Mouse (Mus musculus) lung, embryonic 14.5 days (tissue): Measurements from ENCODE around the gene Hmg20a. TPM values are rescaled to one million over a fixed set of nuclear protein-coding genes. Genes with fewer than 3 reads are reported as not detected.
"Not testable (repeated sequence)": the region's sequence is repeated elsewhere in the genome, so short reads cannot be mapped to it uniquely, and the experiment has no call there.

ENCODE experiments used
- ATAC-seq: fragments of 200-750 bp; cut with Nextera tagmentation; 2 replicates; pipeline ENCODE4 v1.8.0; 2017; ENCODE audit warnings: mild to moderate bottlenecking, moderate TSS enrichment, moderate library complexity; ENCODE audit not compliant: insufficient read depth
- DNase-seq: peaks from one replicate; pipeline ENCODE4 v3.0.0-alpha.2; 2015
- H3K27ac ChIP-seq: fragments of 300-500 bp; sonication (generic); 2 replicates; pipeline ENCODE4 v1.5.1; 2014; ENCODE audit warnings: low read depth, mild to moderate bottlenecking, moderate library complexity
- H3K27me3 ChIP-seq: fragments of 300-500 bp; sonication (generic); 2 replicates; pipeline ENCODE4 v1.6.1; 2014; ENCODE audit warnings: low read length, control low read depth; ENCODE audit not compliant: insufficient read depth
- H3K36me3 ChIP-seq: fragments of 300-500 bp; sonication (generic); 2 replicates; pipeline ENCODE4 v1.6.1; 2014; ENCODE audit warnings: control low read depth; ENCODE audit not compliant: insufficient read depth
- H3K4me1 ChIP-seq: fragments of 300-500 bp; sonication (generic); 2 replicates; pipeline ENCODE4 v1.6.1; 2014; ENCODE audit warnings: antibody characterized with exemption, control low read depth; ENCODE audit not compliant: insufficient read depth
- H3K4me2 ChIP-seq: fragments of 300-500 bp; sonication (generic); 2 replicates; pipeline ENCODE4 v1.6.1; 2014; ENCODE audit warnings: mild to moderate bottlenecking
- H3K4me3 ChIP-seq: fragments of 300-500 bp; sonication (generic); 2 replicates; pipeline ENCODE4 v1.5.1; 2014; ENCODE audit warnings: low read depth, low read length
- H3K9ac ChIP-seq: fragments of 300-500 bp; sonication (generic); 2 replicates; pipeline ENCODE4 v1.6.1; 2014
- H3K9me3 ChIP-seq: fragments of 300-500 bp; sonication (generic); 2 replicates; pipeline ENCODE4 v1.6.1; 2016; ENCODE audit warnings: low read depth, low read length, control low read depth
- CTCF ChIP-seq: IDR thresholded peaks from 2 replicates; pipeline ENCODE4 v1.5.1; 2016; ENCODE audit warnings: antibody characterized with exemption, low read depth
- WGBS: fragments of 180-500 bp; shearing (Covaris S2); extraction: QIAGEN DNeasy Blood & Tissue Kit; methylation state at CpG from one replicate; pipeline ENCODE4 v1.1.7; 2014; 5-methylcytosine and 5-hydroxymethylcytosine counted together
- polyA plus RNA-seq: library from polyadenylated mRNA; unstranded; fragments of >200 nt; fragmentation: Nextera tagmentation; extraction: Ambion mirVana; gene quantifications from 2 replicates; pipeline ENCODE4 v1.2.1, GENCODE M21; 2014

Hmg20a gene
- polyA plus RNA-seq, 1 experiment from 2014 or later = 60.0 TPM

DNA sequence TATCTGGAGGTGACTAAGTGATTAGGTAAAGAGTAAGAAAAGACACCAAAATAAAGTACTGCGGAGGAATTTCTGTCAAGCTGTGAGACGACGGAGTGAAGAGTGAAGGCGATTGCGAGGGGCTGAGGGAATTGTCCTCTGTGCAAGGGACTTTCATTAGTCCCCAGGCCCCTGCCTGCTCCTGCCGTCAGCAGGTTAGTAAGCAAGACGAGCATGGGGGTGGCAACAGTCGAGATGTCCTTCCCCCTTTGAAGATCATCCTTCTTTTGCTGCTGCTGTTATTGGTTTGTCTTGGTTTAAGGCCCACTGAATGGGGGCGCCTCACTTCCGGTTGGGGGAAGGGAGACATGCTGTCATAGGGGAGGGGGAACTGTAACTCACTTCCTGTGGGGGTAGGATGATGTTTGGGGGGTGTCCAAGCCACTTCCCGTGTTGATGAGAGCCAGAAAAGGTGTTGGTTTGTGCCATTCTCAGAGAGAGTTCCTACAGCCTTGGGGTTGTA lies 380 bp downstream of the Hmg20a start:
- DNase-seq (peak; percentile 88), ATAC-seq (peak; percentile 36; the same call in 1 of the 2 replicates)
- Histone ChIP-seq H3K4me2 (peak overlapping the region; percentile 84), H3K27me3 (no peaks in the 10 kb centered on the region), H3K4me3 (peak overlapping the region; percentile 76), H3K9me3 (no peaks in the 10 kb centered on the region), H3K27ac (peak overlapping the region; percentile 87), H3K4me1 (peaks cover 3% of the 10 kb centered on the region; the same call in 1 of the 2 replicates), H3K9ac (peak overlapping the region; percentile 65), H3K36me3 (no peaks in the 10 kb centered on the region)
- TF ChIP-seq CTCF = no peak
- 0% methylated on average over 11 of the region's 11 CpGs for WGBS

- ATAC-seq = no peak
- H3K4me1 ChIP-seq = peaks cover 3% of the 10 kb centered on the region; the same call in 1 of the 2 replicates
- no peaks in the 10 kb centered on the region for H3K36me3 ChIP-seq
- no peak overlapping the region for H3K4me3 ChIP-seq
- H3K9ac ChIP-seq = no peak overlapping the region
- no peak for DNase-seq
- H3K4me2 ChIP-seq = peak overlapping the region; percentile 84; the same call in 1 of the 2 replicates
- H3K27me3 ChIP-seq = no peaks in the 10 kb centered on the region
- 93% methylated on average over 1 of the region's 1 CpGs for WGBS
- no peak overlapping the region for H3K27ac ChIP-seq
- no peak for TF ChIP-seq CTCF
- H3K9me3 ChIP-seq = no peaks in the 10 kb centered on the region
Measured at GRCm38 (mm10) chr9:56420236-56420635, 1.8 kb downstream of the Hmg20a start.

- WGBS = 74% methylated on average over 9 of the region's 9 CpGs
Measured at GRCm38 (mm10) chr9:56420892-56421601, 2.6 kb downstream of the Hmg20a start.

GRCm38 (mm10) chr9:56421991-56422390 lies 3.6 kb downstream of the Hmg20a start:
- no peak for TF ChIP-seq CTCF
- Histone ChIP-seq H3K9ac (no peak overlapping the region), H3K4me1 (peaks cover 3% of the 10 kb centered on the region; the same call in 1 of the 2 replicates), H3K36me3 (no peaks in the 10 kb centered on the region), H3K4me2 (no peak overlapping the region), H3K27me3 (no peaks in the 10 kb centered on the region), H3K9me3 (no peaks in the 10 kb centered on the region), H3K27ac (no peak overlapping the region; the same call in 1 of the 2 replicates), H3K4me3 (no peak overlapping the region)
- DNase-seq (no peak), ATAC-seq (no peak)
- WGBS = 77% methylated on average over 5 of the region's 5 CpGs

More at GRCm38 (mm10) chr9:56420892-56421601, 2.6 kb downstream of the Hmg20a start:
- no peaks in the 10 kb centered on the region for H3K9me3 ChIP-seq
- no peak for TF ChIP-seq CTCF
- no peak overlapping the region for H3K4me3 ChIP-seq
- ATAC-seq (no peak), DNase-seq (no peak)
- H3K27ac ChIP-seq = no peak overlapping the region
- H3K27me3 ChIP-seq = no peaks in the 10 kb centered on the region
- H3K4me2 ChIP-seq = no peak overlapping the region
- no peak overlapping the region for H3K9ac ChIP-seq
- peaks cover 3% of the 10 kb centered on the region; the same call in 1 of the 2 replicates for H3K4me1 ChIP-seq
- H3K36me3 ChIP-seq = no peaks in the 10 kb centered on the region

GRCm38 (mm10) chr9:56424861-56425260 lies 6.5 kb downstream of the Hmg20a start:
- DNase-seq (no peak), ATAC-seq (no peak)
- no peak overlapping the region for H3K4me2 ChIP-seq
- H3K27me3 ChIP-seq = no peaks in the 10 kb centered on the region
- H3K4me1 ChIP-seq = peaks cover 3% of the 10 kb centered on the region; the same call in 1 of the 2 replicates
- 82% methylated on average over 4 of the region's 4 CpGs for WGBS
- H3K9me3 ChIP-seq = no peaks in the 10 kb centered on the region
- no peak overlapping the region for H3K9ac ChIP-seq
- no peak for TF ChIP-seq CTCF
- no peak overlapping the region for H3K27ac ChIP-seq
- H3K4me3 ChIP-seq = no peak overlapping the region
- H3K36me3 ChIP-seq = no peaks in the 10 kb centered on the region

DNA sequence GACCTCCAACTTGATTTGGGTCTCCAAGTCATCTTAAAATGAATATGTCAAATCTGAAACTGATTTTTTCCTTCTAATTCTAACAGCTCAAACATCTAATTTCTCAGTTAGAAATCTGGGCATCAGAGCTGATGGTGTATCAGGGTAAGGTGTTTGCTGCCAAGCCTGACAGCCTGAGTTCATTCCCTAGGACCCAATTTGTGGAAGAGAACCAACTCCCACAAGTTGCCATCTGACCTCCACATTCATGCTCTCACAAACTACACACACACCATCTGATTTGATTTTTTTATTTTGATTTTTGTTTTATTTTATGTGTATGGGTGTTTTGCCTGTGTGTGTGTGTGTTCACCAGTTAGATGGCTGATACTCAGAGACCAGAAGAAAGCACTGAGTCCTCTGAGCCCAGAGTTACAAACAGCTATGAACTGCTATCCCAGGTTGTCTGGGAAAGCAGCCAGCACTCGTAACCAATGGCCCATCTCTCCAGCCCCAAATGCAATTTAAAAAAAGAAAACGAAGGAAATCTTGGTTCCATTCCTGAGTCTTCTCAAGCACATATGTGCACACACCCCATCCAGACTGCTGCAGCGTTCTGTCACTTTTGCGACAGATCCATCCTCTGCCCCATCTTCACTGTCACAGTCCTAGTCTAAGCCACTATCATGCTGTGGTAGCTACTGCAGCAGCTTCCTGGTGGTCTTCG lies 17.6 kb downstream of the Hmg20a start:
- H3K4me2 ChIP-seq = no peak overlapping the region

DNA sequence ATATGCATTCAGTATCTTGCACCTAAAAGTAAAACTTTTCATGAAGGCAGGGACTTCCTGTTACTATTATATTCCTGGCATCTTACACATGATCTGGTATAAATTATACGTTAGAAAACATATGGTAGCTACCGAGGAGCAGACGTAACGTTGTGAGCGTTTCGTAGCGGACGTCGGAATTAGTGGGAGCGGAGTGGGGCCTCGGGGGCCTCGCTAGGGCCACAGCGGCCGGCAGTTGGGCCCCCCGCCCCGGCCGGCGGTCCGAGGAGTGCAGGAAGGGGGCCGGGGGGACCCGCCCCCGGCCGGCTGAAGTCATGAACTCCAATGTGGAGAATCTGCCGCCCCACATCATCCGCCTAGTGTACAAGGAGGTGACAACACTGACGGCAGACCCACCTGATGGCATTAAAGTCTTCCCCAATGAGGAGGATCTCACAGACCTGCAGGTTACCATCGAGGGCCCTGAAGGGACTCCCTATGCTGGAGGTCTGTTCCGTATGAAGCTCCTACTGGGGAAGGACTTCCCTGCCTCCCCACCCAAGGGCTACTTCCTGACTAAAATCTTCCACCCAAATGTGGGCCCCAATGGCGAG lies 19.0 kb downstream of the Hmg20a start:
- WGBS = 88% methylated on average over 21 of the region's 29 CpGs
- not testable (repeated sequence) for H3K4me1 ChIP-seq, DNase-seq, ATAC-seq, H3K4me2 ChIP-seq, H3K9me3 ChIP-seq, H3K9ac ChIP-seq, H3K36me3 ChIP-seq, H3K4me3 ChIP-seq, H3K27me3 ChIP-seq, H3K27ac ChIP-seq

More for the DNA sequence above, 17.6 kb downstream of the Hmg20a start:
- DNase-seq = peak; percentile 65
- peak overlapping the region; percentile 36; the same call in 1 of the 2 replicates for H3K27ac ChIP-seq
- H3K9ac ChIP-seq = no peak overlapping the region
- no peaks in the 10 kb centered on the region for H3K4me1 ChIP-seq
- no peaks in the 10 kb centered on the region for H3K9me3 ChIP-seq
- no peaks in the 10 kb centered on the region for H3K36me3 ChIP-seq
- no peak for ATAC-seq
- WGBS = 57% methylated on average over 5 of the region's 5 CpGs
- no peak for TF ChIP-seq CTCF
- no peaks in the 10 kb centered on the region for H3K27me3 ChIP-seq
- no peak overlapping the region for H3K4me3 ChIP-seq
